Mouse (Mus musculus) neural tube, embryonic 10.5 days (tissue): ENCODE data around the gene Mcat.

Experiments used
- DNase-seq: peaks from one replicate; pipeline ENCODE4 v3.0.0-alpha.2; 2017; ENCODE audit warnings: low spot score; ENCODE audit errors: extremely low spot score

Gene Mcat

DNA sequence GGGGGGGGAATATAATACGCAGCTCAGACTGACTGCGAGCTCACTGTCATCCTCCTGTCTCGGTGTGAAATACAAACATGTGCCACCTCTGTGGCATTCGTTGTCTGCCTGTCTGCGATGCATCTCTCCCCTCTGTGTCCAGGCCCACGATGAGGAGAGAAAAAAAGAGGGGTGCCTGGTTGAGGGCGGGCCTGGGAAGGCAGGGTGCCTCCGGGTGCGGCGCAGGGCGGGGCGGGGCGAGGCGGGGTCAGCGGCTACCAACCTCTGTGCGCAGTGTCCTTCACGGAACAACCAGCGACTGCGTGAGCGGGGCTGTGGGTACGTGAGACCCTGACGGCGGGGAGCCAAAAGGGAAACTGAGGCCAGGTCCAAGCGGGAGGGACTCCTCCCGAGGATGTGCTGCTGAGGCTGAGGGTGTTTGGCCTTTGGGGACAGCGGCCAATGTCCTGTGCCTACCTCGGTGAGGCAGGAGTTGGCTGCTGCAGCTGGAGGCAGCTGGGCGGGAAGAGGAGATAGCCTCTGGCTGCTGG lies at the start of gene Mcat, which contains the start of gene Tspo:
TSS of gene Mcat (minus strand) at position 461 of the 530 bp plus-strand sequence.
TSS of gene Tspo (plus strand) at position 266 of the 530 bp plus-strand sequence.
- DNase-seq: no peak

DNA sequence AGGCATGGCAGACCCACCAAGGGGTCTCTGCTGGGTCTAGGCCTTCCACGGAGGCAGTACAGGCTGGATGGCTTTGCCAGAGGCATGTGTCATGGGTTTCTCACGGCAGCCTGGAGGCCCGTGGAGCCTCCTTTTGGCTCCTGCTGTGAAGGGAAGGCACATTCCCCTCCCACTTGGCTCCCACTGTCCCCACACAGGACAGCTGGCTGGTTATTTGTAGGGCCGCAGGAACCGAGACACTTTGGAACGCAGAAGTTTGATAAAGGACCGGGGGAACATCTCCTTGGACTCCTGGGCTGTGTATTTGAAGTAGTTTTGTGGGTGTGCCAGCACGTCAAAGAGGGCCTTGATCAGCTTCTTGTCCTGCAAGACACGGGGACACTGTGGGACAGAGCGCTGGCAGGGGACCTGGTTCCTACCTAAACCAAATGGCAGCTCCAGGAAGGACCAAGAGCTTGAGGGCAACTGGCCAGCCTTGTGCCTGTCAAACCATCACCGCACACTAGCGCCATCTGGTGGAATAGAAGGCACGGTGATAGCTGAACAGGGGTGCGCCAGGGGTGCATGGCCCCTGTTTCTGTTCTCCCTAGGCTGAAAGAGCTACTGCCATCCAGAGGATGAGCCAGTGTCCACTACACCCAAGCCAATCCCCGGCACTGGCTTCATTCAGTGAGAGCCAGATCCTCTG lies 43.7 kb upstream of the Mcat start:
- peak; percentile 66 for DNase-seq

DNA sequence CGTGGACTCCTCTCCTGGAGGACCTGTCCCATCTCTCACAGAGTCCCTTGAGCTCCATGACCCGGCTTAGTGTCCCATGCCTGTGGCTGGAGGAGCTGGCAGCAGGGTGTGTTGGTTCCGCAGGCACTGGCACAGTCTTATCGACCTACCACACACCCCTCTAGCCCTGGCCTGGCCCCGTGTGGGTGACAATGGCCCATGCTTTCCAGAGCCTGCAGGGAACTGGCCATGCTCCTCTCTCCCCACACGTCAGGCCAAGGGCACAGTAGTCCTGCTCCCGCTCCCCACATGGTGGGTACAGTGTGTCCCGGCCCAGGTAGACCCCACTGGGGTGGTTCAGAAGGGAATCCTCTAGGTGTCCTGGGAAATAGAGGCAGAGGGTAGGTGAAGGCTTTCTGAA lies 43.1 kb upstream of the Mcat start:
- no peak for DNase-seq

DNA sequence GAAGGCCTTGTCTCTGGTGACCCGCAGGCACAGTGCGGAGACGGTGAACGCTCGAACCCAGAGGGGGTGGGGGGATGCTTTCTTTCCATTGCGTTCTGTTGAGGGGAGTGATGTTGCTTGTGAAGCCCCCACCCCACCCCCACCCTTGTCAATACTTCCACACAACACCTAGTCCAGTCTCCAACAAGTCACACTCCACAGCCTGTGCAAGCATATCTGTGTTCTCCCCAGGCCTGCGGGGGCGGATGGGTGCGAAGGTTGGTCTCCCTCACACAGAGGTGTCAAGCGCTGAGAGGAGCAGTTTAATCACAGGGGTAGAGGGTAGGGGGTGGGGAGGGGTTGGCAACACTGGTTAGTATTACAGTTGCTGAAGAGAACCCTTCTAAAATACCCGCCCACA lies 42.6 kb upstream of the Mcat start:
- DNase-seq: no peak

DNA sequence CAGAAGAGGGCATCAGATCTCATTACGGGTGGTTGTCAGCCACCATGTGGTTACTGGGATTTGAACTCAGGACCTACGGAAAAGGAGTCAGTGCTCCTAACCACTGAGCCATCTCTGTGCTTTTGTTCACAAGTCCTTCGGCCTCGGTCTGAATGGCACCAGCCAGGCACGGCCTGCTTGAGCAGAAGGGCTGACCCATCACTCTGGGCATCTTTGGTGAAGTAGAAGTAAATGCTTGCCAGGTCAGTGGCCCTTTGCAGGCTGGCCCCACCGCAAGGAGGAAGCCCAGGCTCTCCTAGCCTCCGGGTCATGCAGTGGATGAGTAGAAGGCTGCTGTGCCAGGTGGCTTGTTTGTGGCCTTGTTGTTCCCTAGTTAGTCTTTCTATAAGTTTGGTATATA lies 39.8 kb upstream of the Mcat start:
- no peak for DNase-seq

DNA sequence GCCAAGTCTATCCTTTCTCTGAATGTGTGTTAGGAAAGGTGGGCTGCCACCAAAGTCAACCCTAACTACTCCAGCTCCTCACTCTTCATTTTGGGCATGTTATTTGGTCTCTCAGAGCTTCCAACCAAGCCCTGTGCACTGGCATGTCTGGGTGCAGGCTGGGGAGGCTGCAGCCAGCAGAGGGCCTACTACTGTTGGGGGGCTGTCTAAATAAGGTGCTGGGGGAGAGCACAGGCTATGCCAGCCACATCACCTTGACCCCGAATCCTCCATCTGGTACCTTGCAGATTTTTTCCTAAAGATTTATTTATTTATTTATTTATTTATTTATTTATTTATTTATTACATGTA lies 39.4 kb upstream of the Mcat start:
- DNase-seq: no peak

DNA sequence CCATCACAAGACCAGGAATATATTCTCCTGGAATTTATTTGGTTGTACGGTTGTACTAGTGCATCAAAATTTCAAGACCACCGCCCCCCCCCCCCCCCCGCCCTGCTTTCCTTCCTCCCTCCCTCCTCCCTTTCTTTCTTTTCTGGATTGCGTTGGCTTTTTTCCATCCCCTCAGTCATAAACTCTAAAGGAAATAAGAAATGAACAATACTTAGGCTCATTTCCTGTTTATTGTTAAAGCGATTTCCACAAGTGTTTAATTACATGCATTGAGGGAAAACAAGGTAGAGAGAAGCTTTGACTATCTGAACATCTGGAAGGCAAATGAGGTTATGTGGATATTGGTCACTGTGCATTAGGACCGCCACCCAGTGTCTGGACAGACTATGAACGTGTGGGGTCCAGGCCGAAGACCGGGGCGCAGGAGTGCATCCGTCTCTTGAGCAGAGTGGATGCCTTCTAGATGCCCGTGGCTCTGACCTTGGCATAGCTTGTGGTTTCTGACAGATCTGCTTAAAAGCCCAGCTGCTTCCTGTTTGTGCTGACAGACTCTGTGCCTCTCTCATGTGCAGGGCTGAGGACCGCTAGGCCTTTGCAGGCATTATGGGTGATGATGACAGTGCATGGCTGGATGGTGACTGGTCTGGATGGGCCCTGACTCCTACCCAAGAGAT lies 38.9 kb upstream of the Mcat start:
- no peak for DNase-seq

DNA sequence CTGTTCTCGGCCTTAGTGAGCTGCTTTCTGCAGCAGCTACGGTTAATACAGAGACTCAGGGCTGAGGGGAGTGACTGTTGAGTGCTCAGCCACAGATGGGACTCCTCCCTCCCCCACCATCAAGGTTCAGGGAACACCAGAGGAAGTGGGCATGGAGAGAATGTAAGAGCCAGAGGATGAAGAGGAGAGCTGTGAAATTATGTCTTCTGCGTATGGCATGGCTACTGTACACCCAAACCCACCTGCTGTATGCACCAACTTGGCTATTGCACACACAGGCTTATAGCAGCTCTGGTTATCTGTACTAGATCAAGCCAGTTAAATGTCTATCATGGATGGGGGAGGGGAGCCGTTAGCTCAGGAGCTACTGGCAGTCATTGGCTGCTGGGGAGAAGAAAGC lies 37.6 kb upstream of the Mcat start:
- no peak for DNase-seq

DNA sequence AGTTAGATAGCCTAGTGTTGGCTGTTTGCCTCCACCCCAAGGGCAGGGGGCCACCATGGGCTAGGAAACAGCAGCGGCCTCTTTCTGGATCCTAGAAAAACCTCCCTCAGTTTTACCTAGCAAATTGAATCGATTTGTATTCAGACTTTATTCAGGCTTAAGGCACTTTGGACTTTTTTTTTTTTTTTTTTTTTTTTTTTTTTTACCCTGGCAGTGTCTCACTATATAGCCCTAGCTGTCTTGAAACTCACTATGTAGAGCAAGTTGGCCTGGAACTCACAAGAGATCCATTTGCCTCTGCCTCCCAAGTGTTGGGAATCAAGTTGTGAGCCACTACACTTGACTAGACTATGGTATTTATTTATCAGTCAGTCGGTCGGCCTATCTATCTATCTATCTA lies 33.2 kb upstream of the Mcat start:
- DNase-seq: no peak

DNA sequence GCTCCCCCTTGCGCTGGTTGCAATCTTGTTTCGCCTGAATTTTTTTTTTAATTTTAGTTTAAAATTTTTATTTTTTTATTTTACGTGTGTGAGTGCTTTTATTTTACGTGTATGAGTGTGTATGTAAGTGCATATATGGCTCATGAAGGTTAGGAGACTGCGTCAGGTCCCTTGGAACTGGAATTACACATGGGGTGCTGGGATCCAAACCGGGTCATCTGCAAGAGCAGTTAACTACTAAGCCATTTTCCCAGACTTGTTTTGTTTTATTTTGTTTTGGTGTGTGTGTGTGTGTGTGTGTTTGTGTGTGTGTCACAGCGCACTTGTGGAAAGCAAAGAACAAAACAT lies 31.8 kb upstream of the Mcat start:
- DNase-seq: peak; percentile 30

DNA sequence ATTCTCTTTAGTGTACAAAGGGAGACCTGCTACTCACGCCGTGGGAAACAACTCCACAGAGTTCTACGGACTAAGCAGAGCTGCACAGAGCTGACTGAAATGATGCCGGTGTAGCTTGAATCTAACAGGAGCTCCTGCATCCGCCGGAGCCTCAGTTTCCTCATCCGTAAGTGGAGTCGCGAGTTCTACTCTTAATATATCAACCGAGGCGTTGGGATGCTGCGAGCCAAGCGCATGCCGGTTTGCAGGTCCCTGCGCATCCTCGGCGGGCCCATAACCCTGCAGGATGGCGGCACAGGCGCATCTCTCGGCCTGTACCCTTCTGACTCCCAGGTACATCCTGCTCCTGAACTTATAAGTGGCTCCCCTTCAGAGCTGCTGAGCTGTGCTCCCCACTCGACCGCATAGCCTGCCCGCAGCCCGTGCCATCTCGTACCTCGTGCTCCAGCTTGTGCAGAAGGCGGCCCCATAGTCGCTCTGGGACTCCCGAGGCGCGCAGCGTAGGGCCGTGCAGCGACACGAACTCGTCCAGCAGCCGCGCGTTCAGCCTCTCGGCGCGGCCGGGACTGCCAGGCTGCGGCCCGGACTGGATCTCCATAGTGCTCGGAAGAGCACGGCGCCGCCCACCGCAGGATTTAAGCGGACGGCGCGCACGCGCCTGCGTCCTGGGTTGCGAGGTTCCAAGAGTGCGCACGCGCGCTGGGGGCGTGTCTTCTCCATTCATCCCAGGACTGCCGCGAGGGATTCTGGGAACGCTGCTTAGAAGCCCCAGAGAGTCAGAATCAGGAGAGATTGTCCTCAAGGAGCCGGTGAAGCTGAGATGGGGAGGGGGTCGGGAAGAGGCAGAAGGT lies 31.2 kb upstream of the Mcat start, which contains the start of gene Ttll12:
TSS of gene Ttll12 (minus strand) at position 645 of the 851 bp plus-strand sequence.
- DNase-seq: peak; percentile 91

DNA sequence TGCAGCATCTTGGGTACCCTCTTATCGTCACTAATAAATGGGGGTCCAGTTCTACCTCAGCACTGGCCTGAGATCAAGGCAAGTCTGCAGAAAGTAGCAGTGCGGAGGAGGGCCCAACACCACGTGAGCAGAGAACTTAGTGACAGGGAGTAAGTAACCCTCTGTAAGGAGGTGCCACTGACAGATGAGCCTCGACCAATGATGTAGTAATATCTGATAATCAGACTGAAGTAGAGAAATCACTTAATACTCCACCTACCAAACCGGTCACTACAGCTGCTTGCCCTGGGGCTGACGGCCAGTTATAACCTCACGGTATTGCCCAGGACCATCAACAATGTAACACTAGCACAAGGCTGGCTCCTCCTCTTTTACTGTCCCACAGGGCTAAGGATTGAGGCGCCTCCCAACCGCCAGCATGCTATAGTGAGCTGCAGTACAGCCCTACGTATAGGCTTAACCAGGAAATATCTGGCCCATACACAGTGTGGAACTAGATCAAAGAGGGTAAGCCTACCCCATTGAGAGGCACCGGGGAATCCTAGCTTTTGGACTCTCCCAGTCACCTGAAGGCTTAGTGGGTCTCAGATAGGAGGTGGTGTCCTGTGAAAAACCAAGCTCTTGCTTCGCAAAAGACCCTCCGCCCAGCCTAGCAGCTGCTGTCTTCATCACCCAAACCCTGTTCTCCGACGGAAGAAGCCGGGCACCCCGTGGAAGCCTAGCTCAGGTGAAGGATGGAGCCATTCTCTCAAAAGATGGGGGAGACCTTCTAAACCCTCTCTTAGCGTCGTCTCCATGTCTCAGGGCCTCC lies 30.3 kb upstream of the Mcat start:
- DNase-seq: peak; percentile 53

DNA sequence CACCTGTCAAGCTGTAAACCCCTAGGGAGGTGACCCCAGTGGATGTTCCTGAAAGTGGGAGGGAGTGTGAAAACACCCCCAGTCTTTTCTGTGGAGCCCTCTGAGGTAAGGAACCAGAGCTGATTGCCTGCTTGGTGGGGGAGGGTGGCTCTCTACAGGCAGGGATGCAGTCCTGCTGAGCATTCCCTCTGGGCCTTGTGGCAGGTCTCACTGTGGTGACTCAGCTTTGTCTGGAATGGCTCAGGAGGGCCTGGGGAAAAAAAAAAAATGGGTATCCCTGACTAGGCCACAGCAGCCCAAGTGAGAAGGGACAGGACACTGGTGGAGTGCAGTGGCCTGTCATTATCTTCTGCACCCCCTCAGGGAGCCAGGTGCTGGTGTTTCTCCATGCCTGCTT lies 29.6 kb upstream of the Mcat start:
- DNase-seq: no peak

DNA sequence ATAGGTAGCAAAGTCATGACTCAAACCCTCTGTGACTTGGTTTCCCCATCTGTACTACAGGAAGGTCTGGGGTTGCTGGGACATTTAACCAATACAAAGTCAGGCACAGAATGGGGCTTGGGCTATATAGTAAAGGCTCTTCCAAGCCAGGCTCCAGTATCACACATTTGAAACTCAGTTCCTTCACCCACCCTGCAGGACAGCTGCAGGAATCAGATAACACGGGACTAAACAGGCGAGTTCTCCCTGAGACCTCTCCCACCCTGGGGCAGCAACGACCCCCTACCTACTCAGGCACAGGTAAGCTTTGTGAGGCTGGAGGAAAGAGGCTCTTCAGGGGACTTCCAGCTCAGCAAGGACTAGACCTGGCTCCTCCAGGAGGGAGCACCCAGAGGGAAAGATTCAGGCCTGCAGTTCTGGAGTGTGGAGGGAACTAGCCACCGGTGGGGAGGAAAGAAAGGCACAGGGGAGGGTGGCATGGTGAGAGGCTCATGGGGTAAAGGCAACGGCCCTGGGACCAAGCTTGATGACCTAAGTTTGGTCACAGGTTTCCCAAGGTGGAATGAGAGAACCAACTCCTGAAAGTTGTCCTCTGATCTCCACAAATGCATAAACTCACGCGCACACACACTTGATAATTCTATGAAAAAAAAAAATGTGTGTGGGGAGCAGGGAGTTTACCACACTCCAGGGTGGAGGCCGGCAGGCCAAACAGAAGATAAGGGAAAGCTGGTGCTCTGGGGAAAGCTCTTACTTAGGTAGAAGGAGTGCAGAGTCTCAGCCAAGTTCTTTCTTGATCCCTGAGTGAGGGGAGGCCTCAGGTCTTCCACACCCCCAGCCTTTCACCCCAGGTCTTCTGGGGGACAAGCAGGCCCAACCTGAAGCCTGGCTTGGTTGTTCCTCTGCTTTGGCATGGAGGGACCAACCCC lies 28.9 kb upstream of the Mcat start:
- no peak for DNase-seq

DNA sequence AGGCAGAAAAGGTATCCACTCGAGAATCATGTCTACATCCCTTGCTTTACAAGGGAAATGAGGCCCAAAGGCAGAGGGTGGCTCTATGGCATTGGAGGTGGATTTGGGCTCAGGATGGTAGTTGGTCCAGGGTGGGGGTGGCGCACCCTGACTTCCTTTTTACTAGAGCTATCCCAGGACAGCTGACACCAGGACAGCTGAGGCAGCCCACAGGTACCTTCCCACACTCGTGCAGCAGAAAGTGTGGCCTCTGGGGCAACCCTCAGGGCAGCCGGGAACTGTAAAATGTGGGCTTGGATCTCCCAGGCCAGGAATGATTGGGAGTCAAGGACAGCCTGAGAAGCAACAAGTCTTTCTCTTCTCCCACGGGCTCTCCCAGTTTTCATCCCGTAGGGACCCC lies 28.2 kb upstream of the Mcat start:
- no peak for DNase-seq

DNA sequence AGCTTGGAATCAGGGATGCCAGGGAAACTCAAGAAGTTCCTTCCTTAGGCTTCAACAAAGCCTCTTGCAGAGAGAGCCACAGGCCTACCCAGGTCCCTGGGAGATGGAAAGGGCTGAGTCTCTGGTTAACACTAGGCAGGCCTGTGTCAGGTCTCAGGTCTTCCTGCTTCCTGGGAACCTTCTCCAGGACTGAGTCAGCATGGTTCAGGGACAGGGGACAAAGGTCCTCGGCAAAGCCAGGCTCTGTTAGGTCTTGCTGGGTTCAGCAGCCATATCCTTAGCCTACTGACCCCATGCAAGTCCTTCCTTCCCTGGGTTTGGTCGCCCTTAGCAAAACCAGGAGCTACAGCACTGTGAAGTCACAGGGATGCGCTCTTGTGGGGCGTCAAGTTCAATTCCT lies 27.3 kb upstream of the Mcat start:
- DNase-seq: no peak

DNA sequence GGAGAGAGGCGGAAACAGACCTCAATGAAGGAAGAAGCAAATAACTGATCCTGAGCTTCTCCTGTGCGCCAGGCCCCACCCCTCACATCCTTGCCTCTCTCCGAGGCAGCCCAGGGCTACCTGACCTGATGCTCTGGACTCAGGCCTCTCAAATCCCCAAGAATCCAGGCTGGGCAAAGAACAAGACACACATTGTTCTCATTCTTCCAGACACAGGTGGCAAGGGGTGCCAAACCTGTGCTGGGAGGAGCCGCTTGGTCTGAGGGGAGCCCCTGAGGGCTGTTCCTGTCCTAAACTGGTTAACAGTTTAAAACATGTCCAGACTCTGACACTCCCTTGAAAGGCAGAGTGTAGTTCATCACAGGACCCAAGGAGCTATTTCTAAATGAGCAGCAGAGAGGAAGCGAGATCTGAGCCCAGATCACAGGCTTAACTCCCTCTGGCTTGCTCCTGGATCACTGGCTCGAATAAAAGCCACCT lies 21.2 kb upstream of the Mcat start:
- no peak for DNase-seq

DNA sequence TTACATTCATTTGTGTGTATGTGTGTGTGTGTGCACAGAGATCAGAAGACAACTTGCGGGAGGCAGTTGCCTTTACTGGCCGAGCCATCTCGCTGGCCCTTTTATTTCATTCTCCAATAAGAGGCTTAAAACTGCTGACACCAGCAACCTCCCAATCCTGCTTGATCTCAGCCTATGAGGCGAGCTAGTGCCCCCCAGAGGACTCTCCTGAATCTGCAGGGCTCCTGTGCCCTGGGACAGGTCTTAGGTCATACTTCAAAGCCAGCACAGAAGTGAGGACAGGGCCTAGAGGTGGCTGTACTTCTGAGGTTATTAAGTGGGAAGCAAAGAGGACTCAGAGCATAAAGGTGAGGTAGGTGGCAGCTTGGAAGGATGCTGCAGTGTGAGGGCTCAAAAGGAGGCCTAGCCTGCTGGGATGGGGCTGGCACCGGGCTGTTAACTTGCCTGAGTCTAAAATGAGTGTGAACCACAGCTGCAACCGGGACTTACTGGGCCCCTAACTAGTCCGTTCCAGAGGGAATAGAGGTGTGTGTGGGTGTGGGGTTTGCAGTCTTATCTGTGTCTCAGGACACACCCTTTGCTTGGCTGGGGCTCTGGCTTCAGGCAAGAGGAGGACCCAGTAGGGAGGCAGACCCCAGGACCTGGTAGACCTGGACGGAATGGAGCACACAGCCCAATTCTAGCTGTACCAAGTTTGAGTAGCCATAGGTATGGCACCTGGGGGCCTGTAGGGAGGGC lies 20.0 kb upstream of the Mcat start:
- DNase-seq: no peak

DNA sequence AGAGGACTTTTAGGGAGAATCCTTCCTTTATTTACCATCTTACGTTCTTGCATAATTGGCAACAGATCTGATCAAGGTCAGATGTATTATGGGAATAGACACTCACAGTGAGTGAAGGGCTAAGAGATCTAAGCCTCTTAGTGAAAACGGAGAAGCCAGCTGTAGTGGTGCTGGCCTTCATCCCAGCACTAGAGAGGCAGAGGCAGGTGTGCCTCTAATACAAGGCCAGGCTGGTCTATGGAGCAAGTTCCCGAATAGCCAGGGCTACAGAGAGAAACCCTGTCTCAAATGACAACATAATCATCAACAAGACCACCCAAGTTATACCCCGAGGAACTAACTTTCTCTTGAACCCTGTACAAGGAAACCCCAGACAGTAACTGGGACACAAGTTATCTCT lies 19.3 kb upstream of the Mcat start:
- DNase-seq: no peak
